Mouse (Mus musculus) layer of hippocampus, adult 8-10 months (tissue): Measurements from ENCODE around the gene Tpbgl. TPM values are rescaled to one million over a fixed set of nuclear protein-coding genes. Genes with fewer than 3 reads are reported as not detected.

Source experiments
- DNase-seq, 2 experiments: peaks; one replicate each; pipeline ENCODE4 v3.0.0; 2022; ENCODE audit warnings: low spot score in 2 of 2
- total RNA-seq, 4 experiments: library from RNA; stranded (reverse); gene quantifications; 2 replicates each; pipeline ENCODE4 v1.2.4; 2022

The Tpbgl gene
- total RNA-seq, 4 experiments from 2014 or later, result 5.0 to 7.3 (median 6.6) TPM

- DNase-seq, result no peak
Observed at GRCm38 (mm10) chr7:99642078-99642477, 15.2 kb upstream of the Tpbgl start.

- no peak for DNase-seq
Observed at GRCm38 (mm10) chr7:99641245-99641644, 14.3 kb upstream of the Tpbgl start.

GRCm38 (mm10) chr7:99633966-99634665 lies 7.2 kb upstream of the Tpbgl start:
- DNase-seq, result no peak

GRCm38 (mm10) chr7:99632286-99632685 lies 5.4 kb upstream of the Tpbgl start:
- no peak for DNase-seq

GRCm38 (mm10) chr7:99627366-99627765 lies 463 bp upstream of the Tpbgl start:
- no peak for DNase-seq

GRCm38 (mm10) chr7:99625722-99626375 lies 1.1 kb downstream of the Tpbgl start:
- DNase-seq, result peak; percentile 73 to 88

- peak in 1 of 2 experiments; percentile 27 for DNase-seq
Observed at GRCm38 (mm10) chr7:99618860-99619259, 8.0 kb downstream of the Tpbgl start.

- DNase-seq, result no peak
Observed at GRCm38 (mm10) chr7:99618264-99618663, 8.6 kb downstream of the Tpbgl start.

GRCm38 (mm10) chr7:99607632-99608031 lies 19.3 kb downstream of the Tpbgl start:
- no peak for DNase-seq

- no peak for DNase-seq
Observed at GRCm38 (mm10) chr7:99606766-99607165, 20.1 kb downstream of the Tpbgl start.

GRCm38 (mm10) chr7:99606303-99606702 lies 20.6 kb downstream of the Tpbgl start:
- DNase-seq, result no peak

- no peak for DNase-seq
Observed at GRCm38 (mm10) chr7:99605058-99605457, 21.8 kb downstream of the Tpbgl start.

GRCm38 (mm10) chr7:99603875-99604662 lies 22.8 kb downstream of the Tpbgl start:
- no peak for DNase-seq

- no peak for DNase-seq
Observed at GRCm38 (mm10) chr7:99598722-99599121, 28.2 kb downstream of the Tpbgl start.

GRCm38 (mm10) chr7:99593868-99594803 lies 32.8 kb downstream of the Tpbgl start:
- DNase-seq, result no peak

GRCm38 (mm10) chr7:99592669-99593068 lies 34.2 kb downstream of the Tpbgl start:
- no peak for DNase-seq

GRCm38 (mm10) chr7:99590646-99591045 lies 36.3 kb downstream of the Tpbgl start:
- no peak for DNase-seq

- peak in 1 of 2 experiments; percentile 76 for DNase-seq
Observed at GRCm38 (mm10) chr7:99590064-99590463, 36.8 kb downstream of the Tpbgl start.

GRCm38 (mm10) chr7:99585976-99586375 lies 40.9 kb downstream of the Tpbgl start:
- DNase-seq, result no peak

- DNase-seq, result no peak
Observed at GRCm38 (mm10) chr7:99583625-99584024, 43.3 kb downstream of the Tpbgl start.

- no peak for DNase-seq
Observed at GRCm38 (mm10) chr7:99582867-99583266, 44.0 kb downstream of the Tpbgl start.
